Mouse (Mus musculus) hindbrain, postnatal 0 days (tissue): ENCODE results near the gene Cep78. TPM values are rescaled to one million over a fixed set of nuclear protein-coding genes. Genes with fewer than 3 reads are reported as not detected.

Experiments
- ATAC-seq: fragments of 200-750 bp; cut with Nextera tagmentation; 2 replicates; pipeline ENCODE4 v1.8.0; 2017; ENCODE audit warnings: mild to moderate bottlenecking, moderate TSS enrichment, moderate library complexity
- DNase-seq: peaks from one replicate; pipeline ENCODE4 v3.0.0-alpha.2; 2015; ENCODE audit warnings: low spot score
- H3K27ac ChIP-seq: fragments of 300-500 bp; sonication (generic); 2 replicates; pipeline ENCODE4 v1.5.1; 2014; ENCODE audit warnings: mild to moderate bottlenecking
- H3K27me3 ChIP-seq: fragments of 300-500 bp; sonication (generic); 2 replicates; pipeline ENCODE4 v1.6.1; 2014; ENCODE audit warnings: low read length, mixed read lengths; ENCODE audit not compliant: insufficient read depth
- H3K36me3 ChIP-seq: fragments of 300-500 bp; sonication (generic); 2 replicates; pipeline ENCODE4 v1.6.1; 2014; ENCODE audit warnings: low read length, mixed read lengths; ENCODE audit not compliant: insufficient read depth
- H3K4me1 ChIP-seq: fragments of 300-500 bp; sonication (generic); 2 replicates; pipeline ENCODE4 v1.6.1; 2014; ENCODE audit warnings: antibody characterized with exemption, low read length, mixed read lengths; ENCODE audit not compliant: insufficient read depth
- H3K4me2 ChIP-seq: fragments of 300-500 bp; sonication (generic); 2 replicates; pipeline ENCODE4 v1.6.1; 2014; ENCODE audit warnings: low read depth, mild to moderate bottlenecking, low read length, moderate library complexity, mixed read lengths
- H3K4me3 ChIP-seq: fragments of 300-500 bp; sonication (generic); 2 replicates; pipeline ENCODE4 v1.5.1; 2014; ENCODE audit warnings: low read length
- H3K9ac ChIP-seq: fragments of 300-500 bp; sonication (generic); replicated peaks from 2 replicates; pipeline ENCODE4 v1.6.1; 2014; ENCODE audit warnings: mild to moderate bottlenecking, low read length, moderate library complexity, mixed read lengths
- H3K9me3 ChIP-seq: fragments of 300-500 bp; sonication (generic); 2 replicates; pipeline ENCODE4 v1.6.1; 2016; ENCODE audit warnings: low read length, mixed read lengths
- CTCF ChIP-seq: IDR thresholded peaks from 2 replicates; pipeline ENCODE4 v1.5.1; 2016; ENCODE audit warnings: antibody characterized with exemption, control low read depth, low read depth
- WGBS: fragments of 180-500 bp; shearing (Covaris S2); extraction: QIAGEN DNeasy Blood & Tissue Kit; methylation state at CpG from one replicate; pipeline ENCODE4 v1.1.7; 2014; 5-methylcytosine and 5-hydroxymethylcytosine counted together
- polyA plus RNA-seq: library from polyadenylated mRNA; unstranded; fragments of >200 nt; fragmentation: Nextera tagmentation; extraction: Ambion mirVana; gene quantifications from 2 replicates; pipeline ENCODE4 v1.2.1, GENCODE M21; 2015
- total RNA-seq: library from RNA; depleted of rRNA; stranded (reverse); fragments of >200 nt; gene quantifications from 2 replicates; pipeline ENCODE4 v1.2.3, GENCODE M21; 2014; rRNA removed

Gene Cep78
- total and polyA plus RNA-seq, 2 experiments from 2014 or later: 20.9 to 28.0 TPM

DNA sequence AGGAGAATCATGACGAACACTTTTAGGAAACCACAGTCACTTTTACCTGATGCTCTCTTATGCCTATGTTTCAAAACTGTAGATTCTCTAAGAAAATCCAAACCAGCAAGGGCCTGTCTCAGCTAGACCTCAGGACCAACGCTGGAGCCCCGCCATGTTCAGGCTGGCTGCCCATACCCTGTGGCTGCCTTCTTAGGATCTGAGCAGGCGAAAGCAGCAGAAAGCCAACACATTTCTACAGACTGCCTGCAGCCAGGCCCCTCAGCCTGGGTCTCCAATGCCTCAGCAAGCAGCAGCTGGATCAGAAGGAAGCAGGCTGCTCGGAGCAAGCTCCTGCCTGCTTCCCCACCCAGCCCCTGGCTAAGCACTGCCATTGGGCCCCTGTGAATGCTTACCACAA, 73.3 kb downstream of the Cep78 start:
- no peaks in the 10 kb centered on the region for H3K4me1 ChIP-seq
- H3K4me3 ChIP-seq: no peak overlapping the region
- H3K27me3 ChIP-seq: no peaks in the 10 kb centered on the region
- H3K36me3 ChIP-seq: peaks cover 15% of the 10 kb centered on the region
- no peak for TF ChIP-seq CTCF
- H3K27ac ChIP-seq: no peak overlapping the region
- DNase-seq: no peak
- no peak for ATAC-seq
- H3K9ac ChIP-seq: no peak overlapping the region
- H3K9me3 ChIP-seq: no peaks in the 10 kb centered on the region
- H3K4me2 ChIP-seq: no peak overlapping the region
- 75% methylated on average over 5 of the region's 5 CpGs for WGBS

DNA sequence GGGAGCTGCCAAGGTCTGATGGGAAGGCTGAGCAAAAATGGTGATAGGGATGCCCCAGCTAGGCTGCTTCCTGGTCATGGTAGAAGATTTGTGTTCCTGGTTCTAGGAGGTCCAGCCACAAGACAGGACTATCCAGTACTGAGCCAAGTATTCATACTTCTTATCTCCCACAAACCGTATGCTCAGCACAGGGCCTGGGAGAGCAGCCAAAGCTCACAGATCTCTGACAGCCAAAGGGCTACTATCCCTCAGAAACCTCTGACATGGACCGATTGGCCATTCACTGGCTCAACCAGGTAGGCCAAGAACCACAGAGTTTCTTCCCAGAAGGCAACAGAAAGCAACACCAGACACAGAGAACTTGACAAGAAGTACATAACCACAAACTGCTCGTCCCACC, 73.8 kb downstream of the Cep78 start:
- H3K9me3 ChIP-seq: no peaks in the 10 kb centered on the region
- no peak overlapping the region for H3K4me2 ChIP-seq
- peaks cover 15% of the 10 kb centered on the region for H3K36me3 ChIP-seq
- no peak overlapping the region for H3K27ac ChIP-seq
- H3K9ac ChIP-seq: no peak overlapping the region
- ATAC-seq (no peak), DNase-seq (no peak)
- no peak for TF ChIP-seq CTCF
- 75% methylated on average over 3 of the region's 3 CpGs for WGBS
- H3K4me1 ChIP-seq: no peaks in the 10 kb centered on the region
- H3K27me3 ChIP-seq: no peaks in the 10 kb centered on the region
- no peak overlapping the region for H3K4me3 ChIP-seq

DNA sequence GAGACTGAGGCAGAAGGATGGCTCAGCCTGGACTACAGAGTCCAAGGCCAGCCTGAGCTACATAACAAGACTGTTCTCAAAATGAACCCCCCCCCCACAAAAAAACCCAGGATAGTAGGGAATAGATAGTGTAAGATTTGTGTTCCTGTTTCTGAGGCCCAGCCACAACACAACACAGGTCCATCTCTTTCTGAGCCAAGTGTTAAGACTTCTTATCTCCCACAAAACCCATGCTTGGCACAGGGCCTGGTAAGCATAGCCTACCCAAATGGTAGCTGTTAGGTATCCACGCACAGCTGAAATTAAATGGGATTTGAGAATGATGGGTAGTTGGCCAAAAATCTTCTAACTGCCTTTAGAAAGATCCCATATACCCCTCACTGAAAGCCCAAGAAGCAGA, 74.3 kb downstream of the Cep78 start:
- TF ChIP-seq CTCF: no peak
- Histone ChIP-seq H3K4me3 (no peak overlapping the region), H3K27ac (no peak overlapping the region), H3K4me1 (no peaks in the 10 kb centered on the region), H3K4me2 (no peak overlapping the region), H3K9ac (no peak overlapping the region), H3K27me3 (no peaks in the 10 kb centered on the region), H3K9me3 (no peaks in the 10 kb centered on the region), H3K36me3 (peaks cover 15% of the 10 kb centered on the region)
- no peak for DNase-seq
- WGBS: 79% methylated on average over 1 of the region's 1 CpGs
- no peak for ATAC-seq

DNA sequence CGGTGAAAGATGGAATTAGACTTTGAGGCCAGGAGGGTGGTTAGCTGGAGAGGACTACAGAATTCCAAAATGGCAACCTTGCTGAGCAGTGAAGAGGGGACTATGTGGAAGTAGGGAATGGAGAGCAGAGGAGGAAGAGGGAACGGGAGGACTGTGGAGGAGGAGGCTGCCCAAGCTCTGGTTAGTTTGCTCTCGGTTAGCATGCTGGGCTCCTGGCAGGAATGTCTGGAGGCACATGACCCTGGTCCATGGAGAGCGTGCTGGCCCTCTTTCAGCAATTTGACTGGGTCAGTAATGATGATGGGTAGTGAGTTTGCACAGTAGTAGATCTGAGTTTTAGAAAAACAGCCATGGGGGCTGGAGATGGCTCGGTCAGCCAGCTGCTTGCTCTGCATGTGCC, 76.8 kb downstream of the Cep78 start:
- no peaks in the 10 kb centered on the region for H3K9me3 ChIP-seq
- no peaks in the 10 kb centered on the region for H3K27me3 ChIP-seq
- H3K4me3 ChIP-seq: no peak overlapping the region
- ATAC-seq (no peak), DNase-seq (no peak)
- H3K4me2 ChIP-seq: no peak overlapping the region
- H3K9ac ChIP-seq: no peak overlapping the region
- 78% methylated on average over 5 of the region's 5 CpGs for WGBS
- no peak overlapping the region for H3K27ac ChIP-seq
- peaks cover 15% of the 10 kb centered on the region for H3K36me3 ChIP-seq
- no peak for TF ChIP-seq CTCF
- no peaks in the 10 kb centered on the region for H3K4me1 ChIP-seq

Other genes with a start within 250 kb of the Cep78 start
- gene Psat1, start 37.7 kb downstream of the Cep78 start, total RNA-seq: 84.8 and 96.6 TPM in 2 replicates
- gene Psat1, start 37.7 kb downstream of the Cep78 start, polyA plus RNA-seq: 79.8 and 92.3 TPM in 2 replicates
- 101 and 103 TPM in 2 replicates for gene Gnaq, start 147.8 kb upstream of the Cep78 start, total RNA-seq
- 75.1 and 85.7 TPM in 2 replicates for gene Gnaq, start 147.8 kb upstream of the Cep78 start, polyA plus RNA-seq